Mouse (Mus musculus) right cerebral cortex, postnatal 10 days (tissue): Measurements from ENCODE around the gene Dhh.
"Not testable (repeated sequence)": the region's sequence is repeated elsewhere in the genome, so short reads cannot be mapped to it uniquely, and the experiment has no call there.

Experiments
- DNase-seq, 2 experiments: peaks; one replicate each; pipeline ENCODE4 v3.0.0; 2021; ENCODE audit warnings: low spot score in 2 of 2

The Dhh gene

DNA sequence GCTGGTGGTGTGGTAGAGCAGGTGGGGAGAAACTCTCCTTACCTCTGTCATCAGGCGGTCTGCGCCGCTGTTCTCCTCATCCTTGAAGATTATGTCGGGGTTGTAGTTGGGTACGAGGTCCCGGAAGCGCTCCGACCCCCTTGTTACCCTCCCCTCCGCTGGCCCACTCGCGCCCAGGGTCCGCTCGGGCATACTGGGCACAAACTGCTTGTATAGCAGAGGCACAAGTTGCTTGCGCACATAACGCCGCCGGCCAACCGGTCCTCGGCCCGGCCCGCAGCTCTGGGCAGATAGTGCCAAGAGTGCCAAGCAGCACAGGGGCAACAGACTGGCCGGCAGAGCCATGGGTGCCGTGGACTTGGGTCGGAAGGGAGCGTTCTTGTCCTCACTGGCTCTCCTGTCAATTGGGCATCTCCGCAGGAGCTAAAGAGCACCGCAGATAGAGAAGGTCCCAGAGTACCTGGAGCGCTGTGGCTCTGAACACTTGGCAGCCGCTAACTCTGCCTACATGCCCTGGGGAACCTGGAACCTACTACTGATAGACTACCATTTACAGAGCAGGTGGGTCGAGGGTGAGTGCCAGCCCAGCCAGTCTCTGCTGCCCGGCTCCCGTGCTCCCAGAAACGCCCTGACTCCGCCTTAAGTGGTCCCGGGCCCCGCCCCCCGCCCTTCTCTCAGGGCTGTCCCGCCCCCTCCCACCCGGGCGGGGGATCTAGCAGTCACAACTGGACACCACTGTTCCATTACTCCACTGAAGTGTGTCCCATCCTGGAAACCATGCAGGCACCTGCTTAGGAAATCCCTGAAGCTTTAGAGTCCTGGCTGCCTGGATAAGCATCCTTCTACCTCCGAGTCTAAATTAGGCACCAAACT is at the start of gene Dhh:
Gene Dhh, minus strand, starts transcription at position 613 of the 873 bp plus-strand sequence.
- no peak for DNase-seq

- no peak for DNase-seq
Measured at GRCm38 (mm10) chr15:98947884-98948283, 49.5 kb upstream of the Dhh start.

GRCm38 (mm10) chr15:98943133-98943532 is 44.8 kb upstream of the Dhh start:
- no peak for DNase-seq

GRCm38 (mm10) chr15:98942081-98942480 is 43.7 kb upstream of the Dhh start:
- DNase-seq, result no peak

GRCm38 (mm10) chr15:98941539-98941938 is 43.2 kb upstream of the Dhh start:
- DNase-seq, result no peak

GRCm38 (mm10) chr15:98940816-98941215 is 42.5 kb upstream of the Dhh start:
- DNase-seq, result no peak

DNA sequence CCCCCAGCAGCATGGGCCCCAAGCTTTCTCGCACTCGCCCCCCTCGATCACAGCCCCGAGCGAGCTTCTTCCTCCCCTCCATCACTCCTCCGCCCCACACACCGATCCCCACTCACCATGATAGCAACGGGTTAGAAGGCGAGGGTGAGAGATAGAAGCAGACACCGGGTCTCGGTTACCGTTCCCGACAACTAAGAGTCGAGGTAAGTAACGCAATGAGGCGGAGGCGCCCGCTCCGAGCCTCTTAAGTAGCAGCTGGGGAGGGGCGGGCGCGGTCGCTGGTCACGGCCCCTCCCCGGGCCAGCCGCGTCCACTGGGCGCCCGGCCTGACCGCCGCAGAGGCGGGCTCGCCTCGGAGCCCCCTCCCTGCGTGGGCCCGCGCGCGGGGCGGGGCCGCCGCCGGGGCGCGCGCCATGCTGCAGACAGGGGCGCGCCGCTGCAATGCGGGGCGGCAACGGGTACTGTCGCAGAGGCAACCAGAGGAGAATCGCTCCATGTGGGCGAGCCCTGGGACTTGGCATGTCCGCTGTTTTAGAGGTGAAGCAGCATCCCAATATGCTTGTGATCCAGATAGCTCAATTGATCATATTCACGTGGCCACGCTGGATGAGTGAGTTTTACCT is 36.0 kb upstream of the Dhh start, which contains the start of gene Tuba1b:
Gene Tuba1b, minus strand, starts transcription at position 349 of the 623 bp plus-strand sequence.
- DNase-seq, result peak; percentile 95

DNA sequence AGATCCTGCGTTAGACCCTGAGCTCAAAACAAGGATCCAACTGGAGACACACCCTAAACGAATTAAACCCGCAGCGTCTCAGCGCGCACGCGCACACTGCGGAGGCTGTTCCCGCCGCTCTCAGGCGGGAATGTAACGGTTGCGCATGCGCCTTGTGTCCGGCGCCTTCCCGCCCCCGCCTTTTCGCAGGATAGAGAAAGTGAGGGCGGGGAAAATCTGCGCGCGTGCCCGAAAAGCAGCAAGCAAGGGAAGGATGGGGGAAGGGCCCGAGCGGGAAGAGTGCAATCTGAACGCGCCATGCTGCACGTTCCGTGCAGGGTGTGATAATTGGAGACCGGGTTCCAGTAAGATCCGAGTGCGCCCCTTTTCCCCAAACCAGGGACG is 35.5 kb upstream of the Dhh start:
- DNase-seq, result peak; percentile 97 to 98

GRCm38 (mm10) chr15:98933004-98933671 is 34.8 kb upstream of the Dhh start:
- DNase-seq, result not testable (repeated sequence)

DNA sequence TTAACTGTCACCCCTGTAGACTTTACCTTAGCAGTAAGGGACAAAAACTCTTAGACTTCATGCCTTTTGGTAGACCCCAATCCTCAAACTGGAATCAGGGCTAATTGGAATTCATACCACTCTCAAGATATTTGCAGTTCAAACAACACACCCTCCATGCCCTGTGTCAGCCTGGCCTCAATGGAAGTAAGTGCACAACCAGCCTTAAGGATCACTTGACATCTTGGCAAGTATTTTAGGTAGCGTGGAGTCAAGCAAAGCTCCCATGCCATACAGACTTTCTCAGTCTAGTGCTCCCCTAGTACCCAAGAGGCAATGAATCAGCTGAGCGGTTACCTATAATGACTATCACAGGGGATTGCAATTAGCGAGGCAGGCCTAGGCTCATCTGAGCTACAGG is 32.7 kb upstream of the Dhh start:
- no peak for DNase-seq

DNA sequence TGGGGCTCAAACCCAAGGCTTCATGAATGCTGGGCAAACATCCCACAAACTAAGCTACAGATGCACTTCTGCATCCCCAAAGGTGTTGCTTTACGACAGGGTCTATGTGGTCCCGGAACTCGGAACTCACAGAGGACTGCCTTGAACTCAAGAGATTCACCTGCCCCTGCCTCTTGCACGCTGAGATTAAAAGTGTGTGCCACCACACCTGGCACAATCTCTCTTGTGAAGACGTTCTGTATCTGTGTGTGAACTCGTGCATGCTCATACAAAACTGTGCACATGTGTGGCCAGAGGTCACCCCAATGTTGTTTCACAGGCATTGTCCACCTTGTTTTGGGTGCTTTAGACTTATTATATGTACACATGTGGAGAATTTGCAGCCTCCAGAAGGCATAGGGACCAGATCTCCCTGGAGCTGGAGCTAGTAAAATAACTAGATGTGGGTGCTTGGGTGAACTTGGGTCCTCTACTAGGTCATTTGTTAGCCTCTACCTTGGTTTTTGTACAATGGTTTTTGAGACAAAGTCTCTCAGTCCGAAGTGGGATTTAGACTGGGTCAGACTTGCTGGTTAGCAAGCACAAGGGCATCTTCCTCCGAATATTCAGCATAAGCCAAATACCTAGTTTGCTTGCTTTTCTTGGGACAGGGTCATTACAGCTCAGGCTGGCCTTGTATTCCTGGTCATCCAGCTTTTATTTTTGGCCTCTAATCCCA is 31.8 kb upstream of the Dhh start:
- DNase-seq, result no peak

DNA sequence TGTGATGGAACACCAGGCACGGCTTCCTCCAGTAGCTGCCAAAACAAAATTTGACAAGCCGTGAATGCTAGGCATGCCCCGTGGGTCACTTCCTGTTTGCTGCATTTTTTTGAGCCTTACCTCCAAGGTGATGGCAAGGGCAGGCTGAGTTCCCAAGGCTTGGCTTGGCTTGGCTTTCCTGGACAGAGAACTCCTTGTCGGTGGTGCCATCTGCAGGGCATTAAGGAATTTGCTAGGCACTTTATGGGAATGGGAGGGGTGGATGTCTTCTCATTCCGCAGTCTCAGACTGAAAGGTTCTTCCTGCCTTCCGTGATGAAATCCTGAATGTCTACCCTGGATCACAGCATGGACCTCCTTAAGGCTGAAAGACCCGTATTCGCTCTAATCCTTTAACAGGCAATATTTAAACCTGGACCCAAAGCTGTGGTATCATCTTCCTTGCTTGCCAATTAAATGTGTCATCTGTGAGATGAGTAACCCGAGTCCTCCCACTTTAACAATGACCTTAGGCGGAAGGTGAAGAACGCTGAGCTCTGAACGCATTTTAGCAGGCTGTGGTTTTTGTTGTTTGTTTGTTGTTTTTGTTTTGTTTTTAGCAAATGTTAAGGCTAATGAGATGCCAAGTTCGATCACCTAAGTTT is 30.4 kb upstream of the Dhh start:
- DNase-seq, result peak; percentile 82

- no peak for DNase-seq
Measured at GRCm38 (mm10) chr15:98927566-98927965, 29.2 kb upstream of the Dhh start.

- DNase-seq, result no peak
Measured at GRCm38 (mm10) chr15:98924682-98925081, 26.3 kb upstream of the Dhh start.

GRCm38 (mm10) chr15:98923031-98923537 is 24.7 kb upstream of the Dhh start:
- no peak for DNase-seq

- DNase-seq, result no peak
Measured at GRCm38 (mm10) chr15:98922581-98922980, 24.2 kb upstream of the Dhh start.

DNA sequence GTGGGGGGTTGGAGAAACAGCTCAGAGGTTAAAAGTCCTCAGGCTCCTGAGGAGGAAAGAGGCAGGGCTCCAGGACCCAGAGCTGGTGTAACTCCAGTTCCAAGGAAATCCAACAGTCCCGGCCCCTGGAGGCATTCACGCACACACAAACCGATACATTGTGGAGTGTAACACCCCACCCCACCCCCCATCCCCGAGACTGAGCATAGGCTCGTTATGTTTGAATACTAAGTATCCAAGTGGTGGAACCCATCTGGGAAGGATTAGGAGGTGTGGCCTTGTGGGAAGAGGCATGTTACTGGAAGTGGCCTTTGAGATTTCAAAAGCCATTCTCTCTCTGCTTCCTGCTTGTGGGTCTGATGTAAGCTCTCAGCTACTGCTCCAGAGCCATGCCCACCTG is 23.2 kb upstream of the Dhh start:
- DNase-seq, result no peak

- not testable (repeated sequence) for DNase-seq
Measured at GRCm38 (mm10) chr15:98918499-98918895, 20.2 kb upstream of the Dhh start.

DNA sequence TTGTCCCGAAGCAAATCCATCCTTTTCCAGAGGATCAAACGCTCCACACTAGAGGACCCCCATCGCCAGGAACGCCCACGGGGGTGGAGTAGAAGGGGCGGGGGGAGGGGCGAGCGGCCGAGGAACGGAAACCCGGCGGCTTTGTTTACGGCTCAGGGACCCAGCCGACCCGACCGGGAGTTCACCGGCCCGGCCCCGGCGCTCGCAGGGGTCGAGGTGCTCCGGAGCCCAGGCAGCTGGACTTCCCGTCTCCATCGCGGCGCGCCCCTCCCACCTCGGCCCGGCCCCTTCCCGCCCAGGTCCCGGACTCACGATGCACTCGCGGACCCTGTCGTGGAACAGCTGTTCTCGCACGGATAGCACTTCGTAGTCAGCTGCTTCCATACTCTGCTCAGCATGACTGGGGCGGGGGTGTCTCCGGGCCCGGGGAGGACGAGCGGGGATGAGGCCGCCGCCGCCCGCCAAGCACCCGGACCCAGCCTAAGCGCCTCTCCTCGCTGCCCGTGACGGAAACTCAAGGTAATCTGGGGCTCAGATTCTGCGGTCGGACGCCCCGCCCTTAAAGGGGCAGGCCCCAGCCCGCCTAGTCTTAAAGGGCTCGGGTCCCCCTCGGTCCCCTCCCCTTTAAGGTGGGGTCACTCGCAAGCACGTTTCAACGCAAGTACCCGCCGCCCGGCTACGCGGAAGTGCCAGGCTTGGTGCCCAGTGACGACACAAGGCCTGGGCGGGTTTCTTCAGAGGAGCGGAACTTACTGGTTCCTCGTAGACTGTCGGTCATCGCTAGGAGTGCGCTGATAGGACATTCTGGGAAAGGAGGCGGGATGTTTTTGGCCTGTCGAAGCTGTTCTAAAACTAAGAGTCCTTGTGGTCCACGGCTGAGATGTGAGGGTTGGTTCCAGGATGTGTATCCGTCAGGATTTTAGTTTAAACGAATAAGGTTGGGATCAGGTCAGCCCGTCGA is 19.5 kb upstream of the Dhh start, which contains the start of gene Lmbr1l:
Gene Lmbr1l, minus strand, starts transcription at position 694 of the 961 bp plus-strand sequence.
- peak; percentile 100 for DNase-seq

GRCm38 (mm10) chr15:98917091-98917490 is 18.8 kb upstream of the Dhh start:
- no peak for DNase-seq
